ENCODE assay signal across 10 mouse cellular contexts in genomic region chr17:90696071-90696800, GRCm38 (mm10).
DNase-seq lines count a peak whose midpoint lies in the region; ATAC-seq and TF ChIP-seq lines count a peak whose summit lies in the region.
"Had no signal": no experiment of that assay in that cellular context is flagged by ENCODE, and none has a peak within 500 bp of the region (broad histone marks: within the 10 kb centered on the region; RNA-seq: fewer than 3 reads in every experiment).

No protein-coding gene starts in this region.

- H3K9ac ChIP-seq in heart, embryonic 13.5 days = no peak overlapping the region
- H3K9ac ChIP-seq in heart, adult 2 months (ENCODE audit: low read depth, low read length) = no peak overlapping the region
- no peak overlapping the region for H3K9ac ChIP-seq in intestine, embryonic 16.5 days (ENCODE audit: low read depth, low read length)

- H3K27ac ChIP-seq in heart, embryonic 13.5 days (replicated peaks) = 0 out of 2 replicates have a peak overlapping the region, but pooled peaks have one; percentile 42
- no peak overlapping the region for H3K27ac ChIP-seq in heart, adult 2 months
- peak overlapping the region; percentile 81 for H3K27ac ChIP-seq in hindbrain, embryonic 10.5 days
- H3K27ac ChIP-seq in intestine, embryonic 16.5 days (ENCODE audit: low read length) = no peak overlapping the region
- H3K27ac ChIP-seq in heart, embryonic 10.5 days = no peak overlapping the region

- H3K4me2 ChIP-seq in heart, embryonic 13.5 days = no peak overlapping the region
- no peak overlapping the region for H3K4me2 ChIP-seq in intestine, embryonic 16.5 days (ENCODE audit: low read depth, low read length)

- H3K9me3 ChIP-seq in heart, embryonic 13.5 days = no peaks in the 10 kb centered on the region
- no peaks in the 10 kb centered on the region for H3K9me3 ChIP-seq in hindbrain, embryonic 10.5 days
- H3K9me3 ChIP-seq in intestine, embryonic 16.5 days (ENCODE audit: control insufficient read depth, low read length) = no peaks in the 10 kb centered on the region
- H3K9me3 ChIP-seq in heart, embryonic 10.5 days = no peaks in the 10 kb centered on the region

- no peak for DNase-seq in heart, adult 2 months
- DNase-seq in embryo, embryonic 10.5 days (ENCODE audit: low spot score) = peak; percentile 74
- DNase-seq in hindbrain, embryonic 10.5 days (ENCODE audit: low spot score) = peak; percentile 29
- DNase-seq in neural tube, embryonic 10.5 days (ENCODE audit: extremely low spot score, low spot score) = peak; percentile 19
- no peak for DNase-seq in adrenal gland, adult 18-20 months (ENCODE audit: low spot score in 2 of 2)
- no peak for DNase-seq in heart, embryonic 10.5 days (ENCODE audit: low spot score)
- DNase-seq: kidney, adult 18-20 months; thymus, postnatal 4 days had no signal

- intact Hi-C loops in heart, adult 2 months (cut with DNase I) = no loop called here

- H3K79me2 ChIP-seq in heart, adult 2 months (replicated peaks; ENCODE audit: control insufficient read depth, insufficient read depth, low read length) = no peaks in the 10 kb centered on the region

- ATAC-seq in heart, embryonic 13.5 days (ENCODE audit: extremely low read depth, insufficient number of reproducible peaks, low FRiP score, low TSS enrichment) = no peak
- ATAC-seq in intestine, embryonic 16.5 days = no peak

- TF ChIP-seq CTCF in heart, adult 2 months (IDR thresholded peaks at IDR 0.05) = no peak

- no peaks in the 10 kb centered on the region for H3K27me3 ChIP-seq in heart, embryonic 13.5 days (replicated peaks)
- no peaks in the 10 kb centered on the region for H3K27me3 ChIP-seq in heart, adult 2 months (ENCODE audit: control insufficient read depth, insufficient read depth, low read length)
- no peaks in the 10 kb centered on the region for H3K27me3 ChIP-seq in hindbrain, embryonic 10.5 days (ENCODE audit: insufficient read depth, poor library complexity, severe bottlenecking)
- H3K27me3 ChIP-seq in intestine, embryonic 16.5 days (replicated peaks; ENCODE audit: control insufficient read depth, insufficient read depth, low read length) = no peaks in the 10 kb centered on the region
- H3K27me3 ChIP-seq in heart, embryonic 10.5 days (ENCODE audit: insufficient read depth, poor library complexity, severe bottlenecking) = no peaks in the 10 kb centered on the region

- TF ChIP-seq POLR2A in heart, adult 2 months (IDR thresholded peaks at IDR 0.05; ENCODE audit: insufficient read depth, low read depth, low read length) = no peak

- no peak for TF ChIP-seq EP300 in heart, adult 2 months (IDR thresholded peaks at IDR 0.05; ENCODE audit: insufficient read depth, low read depth, low read length)

- peaks cover 7% of the 10 kb centered on the region for H3K4me1 ChIP-seq in heart, embryonic 13.5 days
- no peaks in the 10 kb centered on the region for H3K4me1 ChIP-seq in heart, adult 2 months (ENCODE audit: control insufficient read depth, insufficient read depth, low read length)
- H3K4me1 ChIP-seq in hindbrain, embryonic 10.5 days (replicated peaks) = peaks cover 28% of the 10 kb centered on the region
- no peaks in the 10 kb centered on the region for H3K4me1 ChIP-seq in intestine, embryonic 16.5 days (ENCODE audit: control insufficient read depth, insufficient read depth, low read length)
- no peaks in the 10 kb centered on the region; the same call in 1 of the 2 replicates for H3K4me1 ChIP-seq in heart, embryonic 10.5 days

- 31% methylated on average over 6 of the region's 6 CpGs for WGBS in heart, embryonic 13.5 days
- 15% methylated on average over 6 of the region's 6 CpGs for WGBS in heart, adult 2 months
- 17% methylated on average over 6 of the region's 6 CpGs for WGBS in hindbrain, embryonic 10.5 days
- WGBS in intestine, embryonic 16.5 days = 43% methylated on average over 6 of the region's 6 CpGs
- 29% methylated on average over 6 of the region's 6 CpGs for WGBS in heart, embryonic 10.5 days

- H3K36me3 ChIP-seq in heart, embryonic 13.5 days = no peaks in the 10 kb centered on the region
- no peaks in the 10 kb centered on the region for H3K36me3 ChIP-seq in heart, adult 2 months (ENCODE audit: control insufficient read depth, insufficient read depth, low read length)
- H3K36me3 ChIP-seq in hindbrain, embryonic 10.5 days = no peaks in the 10 kb centered on the region
- H3K36me3 ChIP-seq in intestine, embryonic 16.5 days (ENCODE audit: control insufficient read depth, insufficient read depth, low read length) = no peaks in the 10 kb centered on the region
- H3K36me3 ChIP-seq in heart, embryonic 10.5 days = no peaks in the 10 kb centered on the region

- no peak overlapping the region for H3K4me3 ChIP-seq in heart, embryonic 13.5 days
- no peak overlapping the region for H3K4me3 ChIP-seq in heart, adult 2 months
- 0 out of 2 replicates have a peak overlapping the region, but pooled peaks have one; percentile 6 for H3K4me3 ChIP-seq in hindbrain, embryonic 10.5 days
- no peak overlapping the region for H3K4me3 ChIP-seq in intestine, embryonic 16.5 days (ENCODE audit: low read length)
- no peak overlapping the region for H3K4me3 ChIP-seq in heart, embryonic 10.5 days

Comparison
In these comparisons a context has a peak if more than half of its experiments do, and no peak if none do; other contexts are left out.
1. H3K27ac ChIP-seq: peak in heart, embryonic 13.5 days (single experiment) and hindbrain, embryonic 10.5 days (single experiment); none in heart, adult 2 months (single experiment), intestine, embryonic 16.5 days (single experiment) and heart, embryonic 10.5 days (single experiment).
2. DNase-seq: peak in embryo, embryonic 10.5 days (single experiment), hindbrain, embryonic 10.5 days (single experiment) and neural tube, embryonic 10.5 days (single experiment); none in heart, adult 2 months (0 of 2), adrenal gland, adult 18-20 months (0 of 2) and heart, embryonic 10.5 days (single experiment).